Mouse (Mus musculus) Patski (cell line): ENCODE measurements at regions not wholly inside any gene's neighbourhood (a gene's known extent, or its start where the extent isn't known, plus 50 kb on each side); places are given as distances from the start of the nearest gene placed in this dataset.

Experiments used
- ATAC-seq: fragments of 100-300 bp; one replicate; pipeline ENCODE4 v1.8.0; 2021
- CTCF ChIA-PET: fragments of 350-600 bp; sonication (Branson Sonifier 250); formaldehyde crosslinking; loops from one replicate; lab custom pipeline; 2022; ENCODE audit warnings: inconsistent platforms; lab: Charles Lee
- POLR2A ChIA-PET: fragments of 350-600 bp; sonication (Branson Sonifier 250); formaldehyde crosslinking; loops from one replicate; lab custom pipeline; 2022; ENCODE audit warnings: antibody characterized with exemption, inconsistent platforms; lab: Charles Lee
- DNase-seq: peaks from one replicate; pipeline ENCODE4 v3.0.0-alpha.2; 2011; ENCODE audit warnings: low read depth, low spot score
- H3K27me3 ChIP-seq: fragments of 371-371 bp; one replicate; pipeline ENCODE4 v1.5.1; 2021
- CTCF ChIP-seq: fragments of 100-300 bp; IDR thresholded peaks from one replicate; pipeline ENCODE4 v1.5.1; 2021
- in situ Hi-C: fragments of 300-500 bp; cut with MboI; formaldehyde crosslinking; loops from 3 replicates; pipeline ENCODE4 v1.11.1; 2018; ENCODE audit warnings: low pct_unique_long_range_greater_than_20kb, mixed read lengths

DNA sequence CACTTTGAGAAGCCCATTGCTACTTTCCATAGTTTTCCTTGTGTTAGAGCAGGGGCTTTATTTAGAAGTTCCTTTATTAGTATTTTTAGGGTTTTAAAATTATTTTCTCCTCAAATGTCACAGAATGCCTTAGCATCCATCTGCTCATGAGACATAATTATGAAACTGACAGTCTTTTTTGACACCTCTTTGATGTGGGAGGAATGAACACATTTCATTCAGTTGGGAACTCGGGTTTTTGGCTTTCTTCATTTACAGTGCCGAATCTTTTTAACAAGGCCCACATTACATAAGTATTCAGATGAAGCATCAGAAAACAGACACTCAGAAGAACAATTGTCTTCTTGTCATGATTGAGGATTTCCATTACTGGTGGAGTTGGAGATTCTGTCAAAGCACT, 843.6 kb downstream of the Lrrtm4 start:
- POLR2A ChIA-PET = no interaction called here
- H3K27me3 ChIP-seq = peaks cover 3% of the 10 kb centered on the region
- ATAC-seq = no peak
- no peak for TF ChIP-seq CTCF
- DNase-seq = no peak
- CTCF ChIA-PET = no interaction called here
- in situ Hi-C loops = no loop called here

DNA sequence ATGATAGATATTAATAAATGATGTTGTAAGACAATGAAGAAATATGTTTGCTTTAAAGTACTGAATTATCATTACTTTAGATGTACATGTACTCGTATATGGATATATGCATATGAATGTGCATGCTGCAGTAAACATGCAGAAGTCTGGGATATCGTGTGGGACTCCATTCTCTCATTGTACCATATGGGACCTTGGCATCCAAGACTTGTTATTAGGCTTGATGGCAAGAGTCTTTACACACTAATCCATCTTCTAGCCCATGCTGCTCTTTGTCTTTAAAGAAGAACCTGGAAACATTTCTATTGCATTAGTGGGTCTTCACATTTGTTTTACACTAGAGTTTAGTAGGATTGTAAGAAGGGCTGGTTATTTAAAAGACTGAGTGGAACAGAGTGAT, 844.1 kb downstream of the Lrrtm4 start:
- in situ Hi-C loops = no loop called here
- POLR2A ChIA-PET = no interaction called here
- DNase-seq = no peak

DNA sequence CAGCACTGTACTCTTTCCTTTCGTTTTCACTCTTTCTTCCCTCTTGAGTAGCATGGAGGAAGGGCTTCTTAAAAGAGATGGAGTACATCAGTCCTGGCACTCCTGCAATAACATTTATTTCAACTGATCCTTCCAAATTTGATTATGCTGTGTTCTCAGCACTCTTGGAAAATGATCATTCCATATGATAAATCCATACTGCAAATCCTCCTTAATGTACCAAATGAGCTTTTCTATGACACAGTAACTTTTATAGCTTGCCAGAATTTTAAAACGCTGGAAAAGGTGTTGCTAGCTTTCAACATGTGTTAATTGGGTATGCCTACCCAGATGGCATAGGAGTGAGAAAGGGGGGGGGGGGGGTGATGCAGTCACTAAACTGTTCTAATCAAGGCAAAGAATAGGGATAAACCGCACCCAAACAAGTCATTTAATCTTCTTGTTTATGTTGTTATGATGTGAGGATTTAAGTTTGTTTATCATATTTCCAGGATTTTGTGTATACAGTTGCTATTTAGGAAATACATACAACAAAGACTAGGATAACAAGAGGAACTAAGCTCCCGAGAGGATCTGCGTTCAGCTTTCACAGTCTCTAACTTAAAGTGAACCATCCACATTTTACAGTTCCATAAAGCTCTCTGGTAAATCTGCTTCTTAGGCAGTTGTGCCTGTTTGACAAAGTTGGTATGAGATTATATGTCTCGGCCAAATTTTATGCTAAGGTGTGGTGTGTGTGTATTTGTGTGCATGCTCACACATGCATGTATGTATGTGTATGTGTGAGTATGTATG, 847.3 kb downstream of the Lrrtm4 start:
- ChIA-PET CTCF (no interaction called here), POLR2A (no interaction called here)
- no peaks in the 10 kb centered on the region for H3K27me3 ChIP-seq
- no peak for TF ChIP-seq CTCF
- in situ Hi-C loops = no loop called here
- ATAC-seq (no peak), DNase-seq (no peak)

More for the DNA sequence above, 844.1 kb downstream of the Lrrtm4 start:
- CTCF ChIA-PET = no interaction called here
- ATAC-seq = no peak
- H3K27me3 ChIP-seq = peaks cover 3% of the 10 kb centered on the region
- TF ChIP-seq CTCF = no peak

DNA sequence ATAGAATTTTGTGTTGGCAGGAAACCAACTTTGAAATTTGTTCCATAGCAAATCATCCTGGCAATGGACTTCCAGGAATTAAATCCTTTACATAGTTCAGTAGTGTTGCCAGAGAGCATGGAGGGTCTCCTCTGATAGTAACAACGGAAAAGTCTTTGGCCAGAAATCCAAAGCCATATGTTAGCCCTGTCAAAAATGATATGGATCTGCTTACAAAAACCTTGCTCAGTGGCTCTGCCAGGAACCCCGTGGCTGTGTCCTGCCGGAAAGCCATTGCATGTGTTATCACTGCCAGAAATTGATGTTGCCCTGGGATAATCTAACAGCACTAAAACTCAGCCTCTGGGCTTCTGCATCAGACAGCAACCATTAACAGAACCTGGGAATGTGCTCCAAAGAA, 866.7 kb downstream of the Lrrtm4 start:
- in situ Hi-C loops = no loop called here
- DNase-seq (no peak), ATAC-seq (no peak)
- CTCF ChIA-PET = no interaction called here
- POLR2A ChIA-PET = no interaction called here
- TF ChIP-seq CTCF = no peak
- no peaks in the 10 kb centered on the region for H3K27me3 ChIP-seq

DNA sequence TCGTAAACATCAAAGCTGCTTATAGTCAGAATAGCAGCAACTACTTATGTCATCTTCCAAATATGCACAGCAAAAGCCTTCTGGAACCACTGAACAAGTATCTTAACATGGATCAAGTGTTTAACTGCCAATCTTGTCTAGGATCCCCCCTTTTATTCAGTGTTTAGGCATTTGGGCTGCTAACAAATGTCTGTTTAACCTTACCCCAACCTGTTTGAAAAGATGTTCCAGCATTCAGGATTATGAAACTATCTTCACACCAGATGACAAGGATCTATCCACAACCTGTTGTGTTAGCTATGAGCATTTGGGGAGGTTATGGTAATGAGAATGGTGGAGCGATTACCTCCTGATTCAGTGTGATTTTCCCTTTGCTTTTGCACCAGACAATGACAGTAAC, 886.5 kb downstream of the Lrrtm4 start:
- in situ Hi-C loops = no loop called here
- H3K27me3 ChIP-seq = no peaks in the 10 kb centered on the region
- no peak for ATAC-seq
- no peak for TF ChIP-seq CTCF
- no peak for DNase-seq
- ChIA-PET POLR2A (no interaction called here), CTCF (interaction anchor here (0.6 kb wide), 1 partner anchor 87 kb away, joined by 3 read pairs; no protein-coding TSS in a partner anchor)

DNA sequence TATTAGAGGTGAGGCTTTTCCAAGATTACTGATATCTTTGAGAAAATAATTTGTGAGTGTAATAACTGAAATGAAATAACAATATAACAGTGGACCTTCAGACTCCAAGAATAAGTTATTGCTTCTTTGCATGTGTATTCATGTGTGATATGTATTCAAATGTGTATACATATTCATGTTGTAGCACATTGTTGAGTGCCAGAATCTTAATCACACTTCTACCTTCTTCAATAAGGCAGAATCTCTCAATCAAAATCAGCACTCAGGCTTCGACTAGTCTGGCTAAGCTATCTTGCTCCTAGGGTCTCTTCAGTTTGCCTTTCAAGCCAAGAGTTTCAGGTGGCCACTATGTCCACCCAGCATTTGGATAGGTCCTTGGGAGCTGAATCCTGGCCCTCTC, 911.1 kb downstream of the Lrrtm4 start:
- no peak for TF ChIP-seq CTCF
- no peaks in the 10 kb centered on the region for H3K27me3 ChIP-seq
- no peak for ATAC-seq
- ChIA-PET POLR2A (no interaction called here), CTCF (no interaction called here)
- in situ Hi-C loops = no loop called here
- no peak for DNase-seq

DNA sequence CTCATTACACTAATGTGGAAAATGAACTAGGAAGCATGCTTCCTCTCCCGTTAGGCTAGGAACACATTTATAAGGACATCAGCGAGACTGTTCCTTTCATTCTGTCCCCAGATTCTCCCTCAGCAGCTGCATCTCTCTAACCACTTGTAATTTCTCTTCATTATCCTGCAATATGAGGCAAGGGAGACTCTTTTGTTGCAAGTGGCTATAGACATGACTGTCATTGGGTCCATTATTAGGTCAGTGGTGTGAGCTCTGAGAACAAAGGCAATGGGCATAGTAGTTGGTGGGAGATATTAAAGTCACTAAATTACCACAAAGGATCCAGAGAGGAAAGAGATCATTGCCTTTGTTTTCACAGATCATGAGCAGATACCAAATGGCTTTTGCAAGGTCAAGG, 948.3 kb upstream of the Gcfc2 start:
- no peak for TF ChIP-seq CTCF
- in situ Hi-C loops = no loop called here
- POLR2A ChIA-PET = no interaction called here
- CTCF ChIA-PET = no interaction called here
- H3K27me3 ChIP-seq = no peaks in the 10 kb centered on the region
- DNase-seq = no peak
- ATAC-seq = no peak

DNA sequence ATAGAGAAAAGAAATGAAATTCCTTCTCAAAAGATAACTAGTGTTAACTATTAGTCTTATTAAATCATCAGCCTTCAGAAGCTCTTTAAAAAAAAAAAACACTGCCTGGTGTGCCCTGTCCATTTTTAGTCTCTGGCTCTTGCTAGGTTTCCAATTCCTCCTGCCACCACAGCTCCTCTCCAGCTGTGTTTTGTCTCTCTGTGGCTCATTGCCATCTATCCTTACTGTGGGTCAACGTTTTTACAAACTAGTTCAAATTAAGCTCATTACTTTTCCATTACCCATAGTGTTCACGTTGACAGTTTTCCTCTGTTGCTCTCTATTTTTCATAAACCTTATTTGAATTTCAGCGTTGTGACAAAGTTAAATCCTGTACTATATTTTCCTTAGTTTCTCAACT, 930.0 kb upstream of the Gcfc2 start:
- in situ Hi-C loops = no loop called here
- CTCF ChIA-PET = no interaction called here
- DNase-seq = no peak

DNA sequence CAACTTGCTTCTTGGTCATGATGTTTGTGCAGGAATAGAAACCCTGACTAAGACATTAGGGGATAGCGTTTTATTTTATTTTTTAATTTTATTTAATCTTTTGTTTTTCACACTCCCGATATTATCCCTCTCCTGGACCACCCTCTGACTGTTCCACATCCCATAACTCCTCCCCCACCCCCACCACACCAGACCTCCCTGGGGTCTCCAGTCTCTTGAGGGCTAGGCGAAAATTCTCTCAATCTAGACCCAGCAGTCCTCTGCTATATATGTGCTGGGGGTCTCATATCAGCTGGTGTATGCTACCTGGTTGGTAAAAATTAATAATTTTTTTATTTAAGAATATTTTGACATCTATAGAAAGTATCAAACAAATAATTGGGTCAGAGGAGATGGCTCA, 898.9 kb upstream of the Gcfc2 start:
- ATAC-seq (no peak), DNase-seq (no peak)
- ChIA-PET CTCF (no interaction called here), POLR2A (no interaction called here)
- in situ Hi-C loops = no loop called here
- no peaks in the 10 kb centered on the region for H3K27me3 ChIP-seq
- no peak for TF ChIP-seq CTCF

More for the DNA sequence above, 930.0 kb upstream of the Gcfc2 start:
- ATAC-seq = no peak
- H3K27me3 ChIP-seq = no peaks in the 10 kb centered on the region
- POLR2A ChIA-PET = no interaction called here
- TF ChIP-seq CTCF = no peak
